Mouse (Mus musculus) embryonic facial prominence, embryonic 12.5 days (tissue): ENCODE measurements around the gene Spata31d1c. TPM values are rescaled to one million over a fixed set of nuclear protein-coding genes. Genes with fewer than 3 reads are reported as not detected.

ENCODE experiments used
- ATAC-seq: fragments of 200-750 bp; cut with Nextera tagmentation; 2 replicates; pipeline ENCODE4 v1.8.0; 2017; ENCODE audit not compliant: insufficient number of reproducible peaks, insufficient read depth, low FRiP score, low TSS enrichment
- H3K27ac ChIP-seq: fragments of 300-500 bp; sonication (generic); 2 replicates; pipeline ENCODE4 v1.5.1; 2016; ENCODE audit warnings: mild to moderate bottlenecking
- H3K27me3 ChIP-seq: fragments of 300-500 bp; sonication (generic); 2 replicates; pipeline ENCODE4 v1.6.1; 2016; ENCODE audit warnings: mild to moderate bottlenecking, moderate library complexity
- H3K36me3 ChIP-seq: fragments of 300-500 bp; sonication (generic); 2 replicates; pipeline ENCODE4 v1.6.1; 2016; ENCODE audit warnings: mild to moderate bottlenecking
- H3K4me1 ChIP-seq: fragments of 300-500 bp; sonication (generic); 2 replicates; pipeline ENCODE4 v1.6.1; 2016
- H3K4me2 ChIP-seq: fragments of 300-500 bp; sonication (generic); replicated peaks from 2 replicates; pipeline ENCODE4 v1.6.1; 2016; ENCODE audit warnings: mild to moderate bottlenecking, moderate library complexity
- H3K4me3 ChIP-seq: fragments of 300-500 bp; sonication (generic); 2 replicates; pipeline ENCODE4 v1.5.1; 2016; ENCODE audit warnings: mild to moderate bottlenecking
- H3K9ac ChIP-seq: fragments of 300-500 bp; sonication (generic); 2 replicates; pipeline ENCODE4 v1.6.1; 2016; ENCODE audit warnings: mild to moderate bottlenecking, moderate library complexity
- H3K9me3 ChIP-seq: fragments of 300-500 bp; sonication (generic); 2 replicates; pipeline ENCODE4 v1.6.1; 2016; ENCODE audit warnings: mild to moderate bottlenecking, moderate library complexity
- WGBS: fragments of 180-500 bp; shearing (Covaris S2); methylation state at CpG from one replicate; pipeline ENCODE4 v1.1.7; 2016; 5-methylcytosine and 5-hydroxymethylcytosine counted together
- polyA plus RNA-seq: library from polyadenylated mRNA; unstranded; fragments of >200 nt; fragmentation: Nextera tagmentation; extraction: Ambion mirVana; gene quantifications from 2 replicates; pipeline ENCODE4 v1.2.1, GENCODE M21; 2016

The Spata31d1c gene
- not detected in 2 replicates for polyA plus RNA-seq

DNA sequence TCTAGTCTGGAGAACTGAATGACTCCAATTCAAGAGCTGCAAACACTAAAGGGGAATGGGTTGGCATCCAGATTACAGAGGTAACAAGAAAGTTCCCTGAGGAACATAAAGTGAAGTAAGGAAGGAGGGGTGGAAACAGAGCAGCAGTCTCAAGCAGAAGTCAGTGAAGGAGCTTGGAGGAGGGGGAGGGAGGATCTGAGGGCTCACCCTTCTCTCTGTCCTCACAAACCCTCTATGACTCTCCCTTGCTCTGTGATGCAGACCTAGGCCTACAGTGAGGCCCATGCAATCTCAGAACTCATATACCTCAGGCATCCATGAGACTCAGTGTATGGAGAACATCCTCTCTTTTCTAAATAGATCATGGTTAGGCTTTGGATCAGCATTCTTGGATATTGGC, at the start of gene Spata31d1c:
Spata31d1c (plus strand) TSS at position 301 of the 400 bp plus-strand sequence.
- Histone ChIP-seq H3K36me3 (no peaks in the 10 kb centered on the region), H3K27me3 (no peaks in the 10 kb centered on the region), H3K9ac (no peak within 1 kb of the TSS), H3K9me3 (no peaks in the 10 kb centered on the region), H3K4me2 (no peak within 1 kb of the TSS), H3K4me3 (no peak within 1 kb of the TSS), H3K27ac (no peak within 1 kb of the TSS), H3K4me1 (no peaks in the 10 kb centered on the region)
- no peak for ATAC-seq

DNA sequence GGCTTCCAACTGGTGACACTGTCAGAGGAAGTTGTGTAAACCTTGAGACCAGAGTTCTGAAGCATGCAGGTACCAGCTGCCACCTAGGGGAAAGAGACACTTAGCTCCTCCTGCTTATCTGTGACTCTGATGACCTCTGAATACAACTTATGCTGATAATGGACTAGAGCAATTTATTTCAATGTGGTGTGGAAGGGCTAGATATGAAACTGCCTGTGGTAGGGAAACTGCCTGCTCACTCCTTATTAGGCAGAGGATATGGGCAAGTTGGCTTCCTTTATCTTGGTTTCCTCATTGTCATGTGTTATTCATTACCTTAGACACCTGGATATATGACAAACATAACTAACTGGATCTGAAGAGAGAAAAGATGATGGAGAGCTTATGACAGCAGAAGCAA, 44.0 kb upstream of the Spata31d1c start:
- no peak overlapping the region for H3K4me3 ChIP-seq
- ATAC-seq, result no peak

DNA sequence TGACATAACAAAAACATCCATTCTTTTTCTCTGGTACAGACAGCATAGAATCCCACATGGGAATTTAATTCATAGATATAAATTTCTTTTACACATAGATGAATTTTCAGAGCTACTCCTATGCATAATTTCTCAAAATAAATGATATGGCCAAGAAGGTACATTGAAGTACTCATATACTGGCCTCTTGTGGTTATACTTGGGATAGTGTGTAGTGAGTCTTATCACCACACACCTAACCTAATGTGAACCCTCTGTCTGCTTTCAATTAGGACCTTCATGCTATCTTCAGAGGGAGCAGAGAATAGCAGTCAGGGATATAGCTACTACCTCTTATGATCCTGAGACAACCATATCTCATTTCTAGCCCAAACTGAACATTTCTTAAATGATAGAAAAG, 27.4 kb upstream of the Spata31d1c start:
- Histone ChIP-seq H3K9me3 (no peaks in the 10 kb centered on the region), H3K27me3 (no peaks in the 10 kb centered on the region), H3K27ac (no peak overlapping the region), H3K4me2 (no peak overlapping the region), H3K4me1 (no peaks in the 10 kb centered on the region), H3K36me3 (no peaks in the 10 kb centered on the region), H3K4me3 (no peak overlapping the region), H3K9ac (no peak overlapping the region)
- ATAC-seq, result no peak

More for the DNA sequence above, 44.0 kb upstream of the Spata31d1c start:
- H3K9ac ChIP-seq, result no peak overlapping the region
- H3K27me3 ChIP-seq, result no peaks in the 10 kb centered on the region
- no peaks in the 10 kb centered on the region for H3K4me1 ChIP-seq
- H3K36me3 ChIP-seq, result no peaks in the 10 kb centered on the region
- no peak overlapping the region for H3K4me2 ChIP-seq
- H3K27ac ChIP-seq, result no peak overlapping the region
- no peaks in the 10 kb centered on the region for H3K9me3 ChIP-seq

DNA sequence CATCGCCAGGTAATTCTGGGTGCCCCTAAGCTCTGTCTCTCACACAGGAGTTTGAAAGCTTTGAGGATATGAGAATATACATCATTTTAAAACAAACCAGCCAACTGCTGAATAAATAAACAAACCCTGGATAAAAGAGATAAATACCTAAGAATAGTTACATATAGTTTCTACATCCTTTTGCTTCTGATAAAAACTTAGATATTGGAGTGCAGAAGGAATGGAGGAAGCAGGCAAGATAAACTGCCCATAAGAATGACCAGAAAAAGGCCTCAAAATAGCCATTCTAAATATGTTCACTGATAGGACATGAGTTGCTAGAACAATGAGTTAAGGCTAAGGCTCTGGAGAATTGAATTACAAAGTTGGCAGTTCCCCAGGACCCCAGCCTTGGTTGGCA, 26.1 kb upstream of the Spata31d1c start:
- 95% methylated on average over 1 of the region's 1 CpGs for WGBS
- Histone ChIP-seq H3K36me3 (no peaks in the 10 kb centered on the region), H3K27me3 (no peaks in the 10 kb centered on the region), H3K9me3 (no peaks in the 10 kb centered on the region), H3K27ac (no peak overlapping the region), H3K4me2 (no peak overlapping the region), H3K4me3 (no peak overlapping the region), H3K9ac (no peak overlapping the region), H3K4me1 (no peaks in the 10 kb centered on the region)
- no peak for ATAC-seq

DNA sequence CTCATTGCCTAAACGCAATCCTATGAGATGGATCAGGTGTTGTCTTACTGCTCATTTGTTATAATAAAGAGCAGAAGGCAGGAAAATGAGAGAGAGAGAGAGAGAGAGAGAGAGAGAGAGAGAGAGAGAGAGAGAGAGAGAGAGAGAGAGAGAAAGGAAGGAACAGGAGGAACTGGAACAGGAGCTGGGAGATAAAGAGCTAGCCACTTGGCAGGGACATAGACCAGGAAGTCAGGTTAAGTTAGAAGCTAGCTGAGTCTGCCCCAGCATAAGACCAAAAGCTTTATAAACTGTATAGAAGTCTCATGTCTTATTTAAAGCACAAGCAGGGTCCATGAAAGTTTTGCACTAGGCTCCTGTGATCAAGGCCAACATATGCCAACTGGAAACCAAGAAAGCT, 24.9 kb upstream of the Spata31d1c start:
- H3K27ac ChIP-seq, result no peak overlapping the region
- no peak overlapping the region for H3K9ac ChIP-seq
- no peaks in the 10 kb centered on the region for H3K27me3 ChIP-seq
- WGBS, result 50% methylated on average over 1 of the region's 1 CpGs
- no peaks in the 10 kb centered on the region for H3K9me3 ChIP-seq
- ATAC-seq, result no peak
- no peaks in the 10 kb centered on the region for H3K4me1 ChIP-seq
- H3K4me3 ChIP-seq, result no peak overlapping the region
- H3K36me3 ChIP-seq, result no peaks in the 10 kb centered on the region
- H3K4me2 ChIP-seq, result no peak overlapping the region

DNA sequence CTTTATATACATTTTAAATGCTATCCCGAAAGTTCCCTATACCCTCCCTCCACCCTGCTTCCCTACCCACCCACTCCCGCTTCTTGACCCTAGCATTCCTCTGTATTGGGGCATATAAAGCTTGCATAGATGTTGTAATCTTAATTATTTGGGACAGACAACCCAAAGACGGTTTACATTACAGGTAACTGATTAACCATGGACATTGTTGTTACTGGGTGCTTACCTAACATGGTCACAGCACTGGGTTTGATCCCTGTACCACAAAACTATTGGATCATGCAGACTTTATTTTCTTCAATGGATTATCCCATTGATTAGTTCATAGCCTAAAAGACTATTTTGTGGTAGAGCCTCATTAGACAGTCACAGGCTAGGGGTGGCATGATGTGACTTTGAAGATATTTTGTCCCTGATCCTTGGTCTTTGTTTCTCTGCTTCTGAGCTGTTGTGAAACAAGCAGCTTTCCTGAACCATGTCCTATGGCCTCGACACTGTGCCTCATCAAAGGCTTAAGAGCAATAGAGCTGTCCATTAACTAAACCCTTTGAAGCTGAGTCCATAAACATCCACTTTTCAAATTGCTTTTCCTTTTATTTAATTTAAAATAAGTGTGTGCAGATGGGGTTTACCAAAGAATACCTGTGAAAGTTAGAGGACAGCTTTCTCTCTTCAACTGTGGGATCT, 21.7 kb upstream of the Spata31d1c start:
- ATAC-seq, result no peak
- 77% methylated on average over 4 of the region's 4 CpGs for WGBS

DNA sequence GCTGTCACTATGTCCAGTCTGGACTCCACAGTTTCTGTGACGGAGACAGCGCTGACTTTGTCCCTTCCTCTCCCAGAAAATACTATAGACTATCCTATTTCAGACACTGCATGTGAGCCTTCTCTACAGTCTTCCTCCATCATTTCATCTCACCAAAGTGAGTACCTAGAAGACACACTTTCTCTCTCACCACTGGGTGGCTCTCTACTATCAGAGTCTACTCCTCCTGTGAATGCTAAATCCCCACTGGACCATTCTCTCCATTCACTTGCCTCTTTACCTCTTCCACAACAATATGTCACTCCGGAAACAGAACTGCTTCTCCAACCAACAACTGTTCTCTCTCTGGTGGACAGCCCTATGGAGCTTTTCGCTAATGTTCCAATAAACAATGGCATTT, 2.2 kb downstream of the Spata31d1c start:
- ATAC-seq, result no peak
- H3K4me1 ChIP-seq, result no peaks in the 10 kb centered on the region
- no peak overlapping the region for H3K9ac ChIP-seq
- no peak overlapping the region for H3K4me3 ChIP-seq
- H3K27me3 ChIP-seq, result no peaks in the 10 kb centered on the region
- no peak overlapping the region for H3K27ac ChIP-seq
- WGBS, result 61% methylated on average over 4 of the region's 4 CpGs
- H3K9me3 ChIP-seq, result no peaks in the 10 kb centered on the region
- H3K36me3 ChIP-seq, result no peaks in the 10 kb centered on the region
- no peak overlapping the region for H3K4me2 ChIP-seq

More for the DNA sequence above, 21.7 kb upstream of the Spata31d1c start:
- Histone ChIP-seq H3K27me3 (no peaks in the 10 kb centered on the region), H3K9ac (no peak overlapping the region), H3K27ac (no peak overlapping the region), H3K36me3 (no peaks in the 10 kb centered on the region), H3K4me2 (no peak overlapping the region), H3K9me3 (no peaks in the 10 kb centered on the region), H3K4me3 (no peak overlapping the region), H3K4me1 (no peaks in the 10 kb centered on the region)

DNA sequence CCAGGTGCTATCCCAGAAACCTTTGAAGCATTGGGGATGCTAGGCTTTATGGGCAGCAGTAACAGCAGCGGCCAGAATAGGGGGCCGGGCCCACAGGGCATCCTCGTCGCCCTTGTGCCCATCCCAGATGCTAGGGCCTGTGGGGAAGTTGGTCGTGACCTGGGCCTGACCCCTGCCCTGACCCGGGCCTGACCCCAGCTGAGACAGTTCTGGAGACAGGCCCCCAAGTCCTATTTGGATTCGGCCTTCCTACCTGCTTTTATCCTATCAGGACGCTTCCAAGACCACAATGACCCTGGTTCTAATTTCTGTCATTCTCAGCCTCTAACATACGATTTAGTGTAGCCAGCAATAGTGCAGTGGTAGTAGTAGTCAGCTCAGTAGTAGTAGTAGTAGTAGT, 19.8 kb downstream of the Spata31d1c start, which contains the start of gene Prss47:
Prss47 (minus strand) TSS at position 101 of the 400 bp plus-strand sequence.
- H3K4me2 ChIP-seq, result no peak within 1 kb of the TSS
- H3K9me3 ChIP-seq, result no peaks in the 10 kb centered on the region
- no peaks in the 10 kb centered on the region for H3K4me1 ChIP-seq
- H3K27ac ChIP-seq, result no peak within 1 kb of the TSS
- no peaks in the 10 kb centered on the region for H3K27me3 ChIP-seq
- WGBS, result 84% methylated on average over 9 of the region's 9 CpGs
- no peak within 1 kb of the TSS for H3K4me3 ChIP-seq
- no peak within 1 kb of the TSS for H3K9ac ChIP-seq
- no peak for ATAC-seq
- H3K36me3 ChIP-seq, result no peaks in the 10 kb centered on the region

DNA sequence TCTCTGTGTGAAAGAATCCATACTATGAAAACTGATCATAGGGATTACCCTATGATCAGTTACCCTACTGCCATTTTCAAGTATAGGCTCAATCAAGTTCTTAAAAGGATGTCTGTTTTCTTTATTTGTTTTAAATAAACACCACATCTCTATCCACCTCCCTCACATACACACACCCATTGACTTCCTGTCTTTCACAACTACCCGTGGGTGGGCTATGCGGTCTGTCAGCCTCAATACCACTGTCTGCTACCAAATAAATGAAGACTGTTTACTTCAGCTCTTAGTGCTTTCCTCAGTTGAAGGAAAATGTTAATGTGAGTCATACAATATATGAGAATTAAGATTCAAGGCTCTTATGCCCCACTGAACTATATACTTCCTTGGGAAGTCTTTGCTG, 37.1 kb downstream of the Spata31d1c start:
- H3K4me3 ChIP-seq, result no peak overlapping the region
- 92% methylated on average over 2 of the region's 2 CpGs for WGBS

More for the DNA sequence above, 37.1 kb downstream of the Spata31d1c start:
- Histone ChIP-seq H3K4me1 (no peaks in the 10 kb centered on the region), H3K9ac (no peak overlapping the region), H3K27me3 (no peaks in the 10 kb centered on the region), H3K9me3 (no peaks in the 10 kb centered on the region), H3K36me3 (peaks cover 27% of the 10 kb centered on the region; the same call in 1 of the 2 replicates), H3K4me2 (no peak overlapping the region), H3K27ac (no peak overlapping the region)
- no peak for ATAC-seq

Other genes with a start within 250 kb of the Spata31d1c start
- 0.03 and 0.33 TPM in 2 replicates for gene Cntnap3, start 129.1 kb upstream of the Spata31d1c start, polyA plus RNA-seq
- gene Spata31, start 115.7 kb upstream of the Spata31d1c start, polyA plus RNA-seq, result not detected in 2 replicates
- gene Prss47, start 19.7 kb downstream of the Spata31d1c start, polyA plus RNA-seq, result not detected in 2 replicates
- 57.1 and 60.5 TPM in 2 replicates for gene Mfsd14b, start 79.9 kb downstream of the Spata31d1c start, polyA plus RNA-seq
- not detected in 2 replicates for gene Olfr465-ps1, start 105.0 kb downstream of the Spata31d1c start, polyA plus RNA-seq
- not detected in 2 replicates for gene Olfr466, start 117.2 kb downstream of the Spata31d1c start, polyA plus RNA-seq
- gene Nlrp4f, start 172.9 kb downstream of the Spata31d1c start, polyA plus RNA-seq, result not detected in 2 replicates
- not detected in 2 replicates for gene Gm10775, start 226.5 kb downstream of the Spata31d1c start, polyA plus RNA-seq
- 19.2 and 20.8 TPM in 2 replicates for gene Zfp369, start 245.8 kb downstream of the Spata31d1c start, polyA plus RNA-seq